Mouse (Mus musculus) cerebellum, postnatal 4 days (tissue): Measurements from ENCODE around the gene Gm20388.
"Not testable (repeated sequence)": the region's sequence is repeated elsewhere in the genome, so short reads cannot be mapped to it uniquely, and the experiment has no call there.

Experiments used
- DNase-seq, 2 experiments: peaks; one replicate each; pipeline ENCODE4 v3.0.0; 2022; ENCODE audit warnings: low spot score in 2 of 2, mixed read lengths in 1 of 2

Gene Gm20388

DNA sequence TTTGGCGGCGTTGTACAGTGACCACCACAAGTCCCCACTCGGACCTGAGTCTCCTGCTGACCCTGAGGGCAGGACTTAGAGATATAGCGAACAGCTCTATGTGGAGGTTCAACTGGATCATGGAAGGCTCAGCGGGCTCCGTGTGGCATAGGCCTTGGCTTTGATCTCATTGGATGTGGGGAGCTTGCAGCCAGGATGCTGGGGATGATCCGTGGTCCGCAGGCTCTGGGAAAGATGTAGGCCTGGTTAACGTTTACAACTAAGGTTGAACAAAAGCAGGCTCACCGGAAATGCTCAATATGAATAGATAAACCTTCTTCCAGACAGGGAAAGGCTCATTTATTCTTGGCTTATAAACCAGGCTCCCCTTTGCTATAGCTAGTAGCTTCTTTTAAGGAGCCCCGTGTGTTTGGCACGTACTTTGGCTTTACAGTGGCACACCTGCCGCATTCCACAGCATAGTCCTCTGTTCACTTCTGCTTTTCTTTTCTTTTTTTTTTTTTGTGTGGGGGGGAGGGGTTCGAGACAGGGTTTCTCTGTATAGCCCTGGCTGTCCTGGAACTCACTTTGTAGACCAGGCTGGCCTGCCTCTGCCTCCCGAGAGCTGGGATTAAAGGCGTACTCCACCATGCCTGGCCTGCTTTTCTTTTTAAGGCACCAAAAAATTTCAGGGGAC is 1218.8 kb downstream of the Gm20388 start:
- no peak for DNase-seq

DNA sequence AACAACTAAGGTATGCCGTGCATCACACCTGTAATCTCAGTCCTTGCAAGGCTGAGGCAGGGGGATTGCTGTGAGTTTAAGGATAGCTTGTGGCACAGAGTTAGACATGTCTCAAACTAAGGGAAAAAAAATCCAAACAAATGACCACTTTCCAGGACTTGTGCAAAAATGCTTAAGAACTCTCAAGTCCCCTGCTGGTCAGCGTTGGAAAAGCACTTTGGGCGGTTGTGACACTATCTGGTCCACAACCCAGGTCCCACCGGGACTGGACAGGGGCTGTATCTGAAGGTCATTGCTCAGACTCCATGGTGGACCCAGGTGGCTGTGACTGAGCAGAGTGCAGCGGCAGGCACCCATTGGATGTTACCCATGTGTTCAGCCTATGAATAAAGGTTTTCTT is 1219.9 kb downstream of the Gm20388 start:
- no peak for DNase-seq

DNA sequence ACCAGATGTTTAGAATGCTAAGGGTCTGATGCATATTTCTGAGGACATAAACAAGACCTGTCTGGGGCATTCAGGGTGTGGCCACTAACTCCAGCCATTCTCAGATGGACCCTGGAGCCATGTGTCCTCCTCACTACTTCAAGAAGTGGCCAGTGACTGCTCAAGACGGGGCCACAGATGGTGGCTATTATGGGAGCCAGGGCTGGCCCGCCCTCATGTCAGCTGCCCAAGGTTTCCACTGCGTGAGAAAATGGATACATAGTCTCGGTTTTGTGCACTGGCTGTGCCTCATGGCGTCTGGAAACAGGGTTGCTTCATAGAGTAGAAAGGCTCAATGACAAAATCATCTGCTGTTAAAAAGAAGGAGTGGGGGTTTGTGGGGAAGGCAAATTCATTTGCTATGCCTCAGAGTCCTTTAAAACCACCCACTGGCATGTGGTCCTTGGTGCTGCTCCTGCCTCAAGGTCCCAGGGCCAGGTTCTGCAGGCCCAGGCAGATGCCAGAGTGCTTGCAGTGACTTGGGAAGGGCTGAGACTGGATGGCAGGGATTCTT is 1222.4 kb downstream of the Gm20388 start:
- DNase-seq = no peak

DNA sequence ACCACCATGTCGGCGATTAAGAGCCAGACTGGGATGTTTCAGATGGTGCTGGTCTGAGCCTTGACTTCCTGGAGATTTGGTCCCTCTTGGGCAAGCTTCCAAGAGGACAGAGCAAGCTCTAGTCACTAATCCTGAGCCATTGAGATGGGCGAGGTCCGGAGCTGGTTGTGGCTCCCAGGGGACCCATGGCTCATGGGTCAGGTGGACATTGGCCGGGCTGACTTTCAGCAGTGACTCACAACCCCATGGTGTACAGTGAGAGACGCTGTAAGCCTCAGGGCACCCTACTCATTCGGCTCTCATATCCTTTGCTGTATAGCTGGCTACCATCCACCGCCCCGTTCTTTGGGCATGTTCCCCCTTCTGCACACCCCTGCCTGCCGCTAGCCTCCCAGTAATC is 1223.5 kb downstream of the Gm20388 start:
- DNase-seq = no peak

DNA sequence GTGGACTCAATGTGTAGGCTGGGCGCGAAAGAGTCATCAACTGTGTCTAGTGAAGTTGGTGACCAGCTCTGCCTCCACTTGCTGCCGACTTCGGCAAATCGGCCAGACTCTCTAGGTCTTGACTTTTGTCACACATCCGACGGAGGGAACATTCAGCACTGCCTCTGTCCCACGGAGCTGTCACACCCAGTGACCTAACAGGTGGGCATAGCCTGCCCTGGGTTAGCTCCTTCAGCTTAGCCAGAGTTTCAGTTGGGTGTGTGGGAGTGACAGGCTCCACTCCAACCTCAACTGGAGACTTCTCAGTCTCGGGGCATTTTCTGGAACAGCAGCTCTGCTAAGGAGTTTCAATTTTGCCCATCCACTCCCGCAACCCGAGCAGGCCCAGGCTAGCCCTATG is 1223.9 kb downstream of the Gm20388 start:
- DNase-seq = no peak

DNA sequence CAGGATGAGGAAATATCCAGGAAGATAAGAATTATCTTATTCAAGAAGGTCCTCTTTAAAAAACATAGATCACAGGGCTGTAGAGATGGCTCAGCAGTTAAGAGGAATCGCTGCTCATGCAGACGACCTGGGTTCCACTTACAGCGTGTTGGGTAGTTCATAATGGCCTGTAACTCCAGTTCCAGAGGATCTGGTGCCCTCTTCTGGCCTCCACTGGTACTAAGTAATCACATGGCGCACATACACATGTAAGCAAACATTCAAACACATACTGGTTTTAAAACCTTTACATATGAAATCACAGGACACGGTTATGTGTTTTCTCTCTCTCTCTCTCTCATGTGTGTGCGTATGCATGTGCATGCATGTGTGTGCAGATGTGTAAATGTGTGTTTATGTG is 1226.2 kb downstream of the Gm20388 start:
- no peak for DNase-seq

DNA sequence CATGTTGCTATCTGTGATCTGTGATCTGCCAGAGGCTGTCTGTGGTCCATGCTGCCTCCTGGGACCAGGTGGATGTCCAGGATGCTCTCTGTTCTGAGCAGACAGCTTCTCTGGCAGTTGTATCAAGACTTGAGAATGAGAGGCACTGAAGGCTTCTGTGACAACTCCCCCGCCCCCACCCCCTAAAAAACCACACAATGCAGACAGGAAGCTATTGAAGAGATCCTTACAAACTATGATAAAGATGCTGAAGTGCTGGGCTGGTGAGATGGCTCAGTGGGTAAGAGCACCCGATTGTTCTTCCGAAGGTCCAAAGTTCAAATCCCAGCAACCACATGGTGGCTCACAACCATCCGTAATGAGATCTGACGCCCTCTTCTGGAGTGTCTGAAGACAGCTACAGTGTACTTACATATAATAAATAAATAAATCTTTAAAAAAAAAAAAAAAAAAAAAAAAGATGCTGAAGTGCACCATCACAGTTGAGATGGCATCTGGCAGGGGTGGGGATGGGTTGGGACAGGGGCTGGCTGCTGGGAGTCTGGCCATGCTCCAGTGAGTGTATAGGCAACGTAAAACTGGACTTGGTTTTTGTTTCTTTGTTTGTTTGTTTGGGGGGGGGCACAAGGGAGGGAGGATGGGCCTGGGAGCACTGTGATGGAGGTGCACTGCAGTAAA is 1235.0 kb downstream of the Gm20388 start:
- DNase-seq = not testable (repeated sequence)

DNA sequence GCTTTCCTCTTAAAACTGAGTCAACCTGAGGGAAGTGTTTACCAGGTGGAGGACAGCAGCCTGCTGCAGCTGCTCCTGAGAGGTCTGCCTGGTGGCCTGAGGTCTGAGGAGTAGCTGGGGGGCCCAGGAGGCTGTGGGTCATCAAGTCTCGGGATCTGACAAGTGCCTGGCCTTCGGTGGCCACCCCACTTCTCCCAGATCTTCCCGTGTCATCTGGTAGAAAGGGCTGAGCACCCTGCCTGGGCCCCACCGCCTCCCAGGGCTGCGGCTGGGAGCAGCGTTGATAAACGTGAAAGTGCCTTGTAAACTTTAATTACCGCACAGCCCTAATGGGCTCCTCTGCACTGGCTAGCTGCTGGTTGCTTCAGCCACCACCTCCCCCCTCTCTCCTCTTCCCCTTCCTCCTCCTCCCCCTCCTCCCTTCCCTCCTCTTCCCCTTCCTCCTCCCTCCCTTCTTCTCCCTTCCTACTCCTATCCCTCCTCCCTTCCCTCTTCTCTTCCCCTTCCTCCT is 1238.0 kb downstream of the Gm20388 start:
- no peak for DNase-seq

DNA sequence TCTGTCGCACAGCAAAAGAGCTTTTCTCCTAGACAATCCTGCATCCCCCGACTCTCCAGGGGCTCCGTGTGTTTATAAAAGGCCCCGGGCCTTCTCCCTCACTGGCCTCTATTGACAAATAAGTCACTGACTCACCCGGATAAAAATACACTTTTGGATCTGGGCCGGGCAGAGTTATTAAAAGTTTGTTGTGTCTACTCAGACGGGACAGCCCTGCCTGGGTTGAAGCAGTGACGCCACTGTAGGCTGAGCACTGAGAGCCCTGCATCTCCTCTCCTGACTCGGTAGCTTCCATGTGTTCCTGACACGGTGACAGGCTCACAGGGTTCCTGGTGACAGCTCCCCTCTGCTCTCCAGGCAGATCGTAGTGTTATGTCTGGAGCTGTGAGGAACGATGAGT is 1241.8 kb downstream of the Gm20388 start:
- no peak for DNase-seq

DNA sequence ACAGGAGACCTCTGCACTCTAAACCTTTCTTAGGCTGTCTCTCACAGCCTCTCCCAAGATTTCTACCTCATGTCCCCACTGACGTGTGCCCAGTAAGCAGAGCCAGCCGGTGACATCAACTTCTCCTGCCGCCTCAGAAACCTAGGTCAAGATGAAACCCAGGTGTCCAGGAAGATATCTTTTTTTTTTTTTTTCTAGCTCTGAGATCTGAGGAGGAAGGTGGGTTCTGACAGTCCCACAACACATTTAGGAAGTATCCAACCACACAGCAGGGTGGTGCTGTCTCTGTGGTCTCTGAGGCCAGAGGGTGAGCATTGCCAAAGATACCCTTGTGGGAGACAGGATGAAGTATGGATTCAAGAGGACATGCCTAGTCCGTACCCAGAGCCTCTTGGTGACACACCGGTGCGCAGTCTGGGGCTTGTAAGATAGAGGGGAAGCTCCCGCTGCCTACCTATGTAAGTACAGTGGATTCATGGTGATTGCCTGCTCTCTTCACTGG is 1246.4 kb downstream of the Gm20388 start:
- no peak for DNase-seq

DNA sequence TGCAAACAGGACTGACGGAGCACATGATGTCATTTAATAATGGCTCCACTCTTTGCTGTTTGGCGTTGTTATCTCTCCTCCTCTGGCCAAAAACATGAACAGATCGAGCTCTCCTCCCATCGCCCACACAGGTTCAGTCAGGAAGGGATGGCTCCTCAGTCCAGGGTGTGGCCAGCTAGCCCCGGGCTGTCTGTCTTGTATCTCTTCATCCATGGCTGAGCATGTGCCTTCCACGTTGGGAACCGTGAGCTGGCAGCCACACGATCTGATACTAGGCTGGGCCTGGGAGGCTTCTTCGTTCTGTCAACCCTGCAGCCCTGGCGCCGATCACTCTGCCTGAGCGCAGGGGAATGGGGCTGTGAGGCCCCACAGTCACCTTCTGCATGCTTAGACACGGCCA is 1248.2 kb downstream of the Gm20388 start:
- DNase-seq = no peak

DNA sequence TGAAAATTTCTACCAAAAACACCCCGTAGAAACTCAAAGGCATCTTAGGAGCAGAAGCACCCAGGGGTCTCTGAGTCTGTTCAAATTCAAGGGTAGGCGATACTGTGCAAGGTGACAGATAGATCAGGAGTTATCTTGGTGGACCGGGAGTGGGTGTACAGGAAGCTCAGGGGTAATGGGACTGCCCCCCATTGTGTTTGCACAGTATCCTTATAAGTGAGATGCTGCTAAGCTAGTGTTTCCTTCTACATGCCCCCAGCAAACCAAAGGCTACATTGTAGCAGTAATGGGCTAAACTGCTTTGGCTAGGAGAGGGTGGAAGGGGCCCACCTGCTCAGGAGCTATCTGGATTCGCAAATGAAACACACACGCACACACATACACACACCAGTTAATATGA is 1250.8 kb downstream of the Gm20388 start:
- no peak for DNase-seq

DNA sequence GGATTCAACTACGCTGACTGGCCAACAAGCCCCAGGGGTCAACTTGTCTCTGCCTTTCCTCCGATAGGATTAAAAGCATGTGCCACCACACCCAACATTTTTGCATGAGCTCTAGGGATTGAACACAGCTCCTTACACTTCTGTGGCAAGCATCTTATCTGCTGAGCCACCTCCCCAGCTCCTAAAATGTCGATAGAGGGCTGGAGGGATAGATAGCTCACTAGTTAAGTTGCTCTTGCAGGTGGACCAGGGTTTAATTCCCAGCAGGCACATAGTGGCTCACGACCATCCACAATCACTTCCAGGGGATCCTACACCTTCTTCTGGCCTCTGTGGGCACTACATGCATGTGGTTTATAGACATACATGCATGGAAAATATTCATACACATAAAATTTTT is 1251.8 kb downstream of the Gm20388 start:
- no peak for DNase-seq

DNA sequence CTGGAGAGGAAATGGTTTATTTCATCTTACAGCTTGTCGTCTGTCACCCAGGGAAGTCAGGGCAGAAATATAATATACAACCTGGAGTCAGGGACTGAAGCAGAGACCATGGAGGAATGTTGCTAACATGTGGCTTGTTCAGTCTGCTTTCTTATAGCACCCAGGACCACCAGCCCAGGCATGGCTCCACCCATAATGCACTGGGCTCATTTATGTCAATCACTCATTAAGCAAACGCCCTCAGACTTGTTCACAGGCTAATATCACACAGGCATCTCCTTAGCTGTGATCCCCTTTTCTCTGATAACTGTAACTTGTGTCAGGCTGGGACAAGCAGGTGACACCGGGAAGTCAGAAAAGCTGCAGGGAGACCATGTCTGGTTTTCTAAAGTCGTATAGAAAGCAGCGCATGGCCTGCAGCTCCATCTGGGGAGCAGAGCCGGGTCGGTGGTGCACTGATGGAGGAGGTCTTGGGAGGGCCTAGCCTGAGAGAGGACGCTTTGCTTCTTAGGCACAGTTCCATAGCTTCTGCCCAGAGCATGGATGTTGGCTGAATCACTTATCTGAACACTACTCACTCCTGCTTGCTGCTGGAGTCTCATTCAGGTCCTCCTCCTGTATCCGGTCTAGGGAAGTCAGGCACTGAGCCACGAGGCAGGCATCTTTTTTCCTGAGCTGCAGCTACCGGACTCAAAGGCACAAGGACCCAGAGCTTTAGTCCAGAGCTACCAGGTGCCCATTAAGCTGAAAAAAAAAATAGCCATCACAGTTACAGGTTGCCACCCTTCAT is 1252.5 kb downstream of the Gm20388 start:
- DNase-seq = no peak

DNA sequence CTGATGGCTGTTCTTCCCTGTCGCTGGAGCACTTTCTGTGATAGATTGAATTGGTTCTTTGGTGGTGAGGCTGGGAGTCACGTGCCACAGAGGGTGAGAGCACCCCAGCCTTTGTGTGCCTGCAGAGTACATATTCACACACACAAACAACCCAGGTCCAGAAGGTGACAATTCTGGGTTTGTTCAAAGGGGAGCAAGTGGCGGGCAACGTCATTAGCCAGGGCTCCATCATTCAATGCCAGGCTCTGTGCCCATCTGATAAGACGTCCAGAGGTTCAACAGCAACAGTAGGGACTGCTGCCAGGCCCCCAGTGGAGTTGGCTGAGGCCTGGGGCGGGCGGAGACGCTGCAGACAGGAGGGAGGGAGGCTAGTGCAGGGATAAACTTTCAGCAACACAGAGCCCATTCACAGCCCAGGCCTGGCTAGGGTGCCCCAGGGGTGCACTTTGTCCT is 1253.4 kb downstream of the Gm20388 start:
- no peak for DNase-seq

DNA sequence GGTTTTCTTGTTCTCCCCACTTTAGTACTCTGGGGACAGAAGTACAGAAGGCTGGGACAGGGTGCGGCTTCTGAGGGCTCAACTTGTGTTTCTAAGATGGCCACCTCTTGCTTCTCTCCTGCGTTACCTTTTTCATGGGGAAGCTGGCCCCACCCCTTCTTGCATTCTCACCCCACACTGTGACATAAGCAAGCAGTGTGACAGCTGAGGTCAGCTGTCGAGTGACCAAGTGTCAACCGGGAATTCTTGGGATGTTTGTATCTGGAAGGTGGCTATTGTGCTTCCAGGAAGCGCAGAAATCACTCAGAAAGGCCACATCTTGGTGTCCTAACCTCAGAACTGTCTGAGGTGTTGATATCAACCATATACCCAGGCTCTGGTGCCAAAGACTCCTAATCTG is 1257.4 kb downstream of the Gm20388 start:
- no peak for DNase-seq

DNA sequence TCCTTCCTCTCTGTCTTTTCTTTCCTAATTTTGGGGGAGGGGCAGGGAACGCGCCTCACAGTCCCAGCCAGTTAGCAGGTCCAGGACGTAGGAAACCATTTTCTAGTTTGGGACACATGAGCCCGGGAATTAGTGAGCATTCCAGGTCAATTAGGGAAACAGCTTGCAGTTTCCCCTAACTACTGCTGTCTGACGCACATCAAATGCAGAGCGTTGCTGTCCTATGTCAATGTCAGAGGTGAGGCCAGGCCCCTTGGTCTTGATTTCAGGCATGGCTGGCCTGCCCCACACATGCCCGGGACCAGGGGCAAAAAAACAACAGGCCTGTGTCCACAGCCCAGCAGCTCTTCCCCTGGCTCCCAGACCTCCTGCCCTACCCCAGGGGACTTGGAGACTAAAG is 1259.5 kb downstream of the Gm20388 start:
- no peak for DNase-seq

DNA sequence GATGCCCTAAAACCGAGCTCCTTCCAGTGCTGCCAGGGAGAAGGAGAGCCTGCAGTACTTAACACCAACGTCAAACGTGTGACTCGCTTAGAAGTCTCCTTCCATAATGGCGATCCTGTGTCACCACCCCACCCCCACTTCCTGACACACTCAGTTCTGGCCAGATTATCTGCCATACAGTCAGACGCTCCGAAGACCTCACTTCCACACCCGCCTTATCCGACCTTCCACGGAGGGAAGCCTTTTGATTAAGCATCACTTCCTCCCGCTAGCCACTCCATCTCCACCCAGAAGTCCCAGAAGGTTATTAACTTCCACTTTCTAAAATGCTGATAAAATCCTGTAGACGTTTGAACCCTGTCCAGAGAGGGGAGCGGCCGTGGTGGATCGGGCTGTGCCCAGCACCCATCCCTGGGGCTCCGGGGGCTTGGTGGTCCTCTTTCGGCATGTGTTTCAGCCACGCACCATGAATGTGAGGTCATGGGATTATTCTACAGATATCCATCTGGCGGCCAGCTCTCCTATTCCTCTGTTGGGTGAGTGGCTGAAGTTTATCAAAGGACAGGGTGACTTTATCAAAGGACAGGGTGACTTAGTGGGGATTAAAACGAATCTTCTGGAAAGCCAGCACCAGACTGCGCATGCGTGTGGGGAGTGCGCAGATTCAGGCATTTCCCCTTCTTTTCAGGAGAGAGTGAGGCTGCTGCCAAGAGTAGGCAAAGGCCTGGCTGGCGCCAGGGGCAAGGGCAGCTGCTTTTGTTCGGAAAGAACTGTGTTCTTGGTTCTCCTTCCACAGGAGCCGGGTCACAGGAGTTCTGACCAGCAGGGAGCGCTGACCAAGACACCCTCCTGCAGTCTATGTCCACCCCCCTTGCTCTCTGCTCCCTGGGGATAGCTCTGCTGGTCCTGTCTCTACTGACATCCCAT is 1260.2 kb downstream of the Gm20388 start:
- DNase-seq = no peak

DNA sequence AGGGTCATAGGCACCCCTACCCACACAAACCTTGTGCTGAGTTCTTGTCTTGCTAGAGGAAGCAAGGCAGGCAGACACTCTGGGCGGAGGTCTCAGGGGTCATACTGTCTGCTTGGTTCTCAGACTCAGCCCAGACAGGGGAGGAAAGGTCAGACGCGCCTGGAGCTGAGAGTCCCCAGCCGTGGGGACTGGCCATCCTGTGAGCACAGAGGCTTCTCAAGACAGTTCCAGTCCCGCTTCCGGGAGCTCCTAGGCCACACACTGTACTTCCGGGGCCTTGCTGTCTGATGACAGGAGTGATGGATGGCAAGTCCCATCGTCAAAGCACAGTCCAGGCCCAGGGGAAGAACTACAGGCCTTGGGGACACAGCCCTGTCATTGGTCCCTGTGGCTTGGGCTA is 1261.9 kb downstream of the Gm20388 start:
- no peak for DNase-seq

DNA sequence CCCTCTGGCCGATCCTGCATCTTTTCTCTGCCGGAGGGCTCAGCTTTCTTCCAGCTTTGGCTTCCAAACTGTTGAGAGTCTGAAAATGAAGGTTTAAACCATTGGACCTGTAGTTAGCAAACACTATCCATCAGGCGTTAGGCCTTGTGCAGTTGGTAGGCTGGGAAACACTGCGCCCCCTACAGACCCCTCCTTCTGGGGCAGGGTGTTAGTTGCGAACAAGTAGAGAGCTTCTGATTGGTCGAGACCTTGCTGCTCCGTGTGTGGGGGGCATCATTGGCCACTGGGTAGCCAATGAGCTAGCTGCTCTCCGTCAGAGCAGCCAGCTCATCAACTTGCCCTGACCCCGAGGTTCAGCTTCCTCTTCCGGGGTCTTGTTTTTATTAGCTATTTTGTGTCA is 1263.5 kb downstream of the Gm20388 start:
- no peak for DNase-seq
